ENCODE assay signal across 9 mouse cellular contexts in genomic region chr11:43516344-43517021, GRCm38 (mm10). TPM values are rescaled to one million over a fixed set of nuclear protein-coding genes. Genes with fewer than 3 reads are reported as not detected.
DNase-seq lines count a peak whose midpoint lies in the region; ATAC-seq and TF ChIP-seq lines count a peak whose summit lies in the region.
"Had no signal": no experiment of that assay in that cellular context is flagged by ENCODE, and none has a peak within 500 bp of the region (broad histone marks: within the 10 kb centered on the region; RNA-seq: fewer than 3 reads in every experiment).

No protein-coding gene starts in this region.

- H3K9me3 ChIP-seq in embryonic facial prominence, embryonic 13.5 days: no peaks in the 10 kb centered on the region

- no peaks in the 10 kb centered on the region for H3K36me3 ChIP-seq in embryonic facial prominence, embryonic 13.5 days

- H3K9ac ChIP-seq in embryonic facial prominence, embryonic 13.5 days: no peak overlapping the region

- no peak overlapping the region for H3K4me2 ChIP-seq in embryonic facial prominence, embryonic 13.5 days

- intact Hi-C loops in left cerebral cortex, adult 2 months (cut with DNase I): no loop called here
- intact Hi-C loops in left cerebral cortex, postnatal 36 days (cut with DNase I): no loop called here

- no peak for DNase-seq in left cerebral cortex, adult 2 months (ENCODE audit: extremely low spot score in 1 of 2, low spot score in 2 of 2)
- DNase-seq in left cerebral cortex, postnatal 36 days (ENCODE audit: low spot score in 2 of 2): no peak
- peak; percentile 68 for DNase-seq in adrenal gland, postnatal 10 days
- DNase-seq in kidney, postnatal 25 days: peak; percentile 51 to 59
- DNase-seq in mesoderm, embryonic 11.5 days (ENCODE audit: low read depth, low spot score): peak; percentile 71
- DNase-seq in frontal cortex, postnatal 14 days (ENCODE audit: low spot score in 2 of 2): no peak
- DNase-seq in gastrocnemius, adult 18-20 months (ENCODE audit: low spot score): no peak

- 36% methylated on average over 8 of the region's 8 CpGs for WGBS in embryonic facial prominence, embryonic 13.5 days

- 0 out of 2 replicates have a peak, but pooled peaks cover 4% of the 10 kb centered on the region for H3K4me1 ChIP-seq in embryonic facial prominence, embryonic 13.5 days

- no peak overlapping the region for H3K27ac ChIP-seq in left cerebral cortex, adult 2 months
- H3K27ac ChIP-seq in embryonic facial prominence, embryonic 13.5 days: no peak overlapping the region

- H3K4me3 ChIP-seq in left cerebral cortex, adult 2 months: no peak overlapping the region
- no peak overlapping the region for H3K4me3 ChIP-seq in embryonic facial prominence, embryonic 13.5 days
- H3K4me3 ChIP-seq: erythroblast, embryonic 14.5 days had no signal

- H3K27me3 ChIP-seq in embryonic facial prominence, embryonic 13.5 days: no peaks in the 10 kb centered on the region

- ATAC-seq in embryonic facial prominence, embryonic 13.5 days (ENCODE audit: insufficient number of reproducible peaks, insufficient read depth, low FRiP score, low TSS enrichment, low read depth): peak; percentile 61; the same call in 1 of the 2 replicates

- TF ChIP-seq CTCF in left cerebral cortex, adult 2 months (IDR thresholded peaks at IDR 0.05): peak; percentile 53

RNA-seq across cellular contexts. Expression of gene Ccnjl, which starts 12.1 kb away (rescaled TPM):
- 1 to 10 TPM; 3.8 to 4.6 TPM for total RNA-seq in left cerebral cortex, adult 2 months (2021)
- total RNA-seq in left cerebral cortex, postnatal 36 days (2021): 1 to 10 TPM; 3.3 to 4.4 TPM
- total RNA-seq in adrenal gland, postnatal 10 days (2021): 1 to 10 TPM; 8.4 to 9.9 TPM
- polyA plus RNA-seq in embryonic facial prominence, embryonic 13.5 days (2015; fragmentation: Nextera tagmentation; extraction: Ambion mirVana): 13.7 and 14.2 TPM in 2 replicates
- total RNA-seq in gastrocnemius, adult 18-20 months (2021): not detected
- polyA plus RNA-seq: erythroblast, embryonic 14.5 days had no signal

RNA-seq across cellular contexts. Expression of gene C1qtnf2, which starts 42.4 kb away (rescaled TPM):
- 1 to 10 TPM; 1.8 to 2.2 TPM for total RNA-seq in left cerebral cortex, adult 2 months (2021)
- 1 to 10 TPM; 1.4 to 2.1 TPM for total RNA-seq in left cerebral cortex, postnatal 36 days (2021)
- 10 to 100 TPM; 11.7 to 12.1 TPM for total RNA-seq in adrenal gland, postnatal 10 days (2021)
- 15.9 and 17.0 TPM in 2 replicates for polyA plus RNA-seq in embryonic facial prominence, embryonic 13.5 days (2015; fragmentation: Nextera tagmentation; extraction: Ambion mirVana)
- 1 to 10 TPM; 1.8 to 3.0 TPM for total RNA-seq in gastrocnemius, adult 18-20 months (2021)
- polyA plus RNA-seq: erythroblast, embryonic 14.5 days had no signal

Comparison
In these comparisons a context has a peak if more than half of its experiments do, and no peak if none do; other contexts are left out.
1. DNase-seq: peak in adrenal gland, postnatal 10 days (single experiment), kidney, postnatal 25 days (2 of 2) and mesoderm, embryonic 11.5 days (single experiment); none in left cerebral cortex, adult 2 months (0 of 2), left cerebral cortex, postnatal 36 days (0 of 2), frontal cortex, postnatal 14 days (0 of 2) and gastrocnemius, adult 18-20 months (single experiment).
2. RNA of gene Ccnjl, which starts 12.1 kb away (total RNA-seq): 8.4 to 9.9 TPM in adrenal gland, postnatal 10 days, 3.8 to 4.6 TPM in left cerebral cortex, adult 2 months and 3.3 to 4.4 TPM in left cerebral cortex, postnatal 36 days; not detected in gastrocnemius, adult 18-20 months; every median in the first group is over 4 times any median in the second.